Mouse (Mus musculus) intestine, embryonic 14.5 days (tissue): ENCODE results near the gene Catspere2. TPM values are rescaled to one million over a fixed set of nuclear protein-coding genes. Genes with fewer than 3 reads are reported as not detected.
"Not testable (repeated sequence)": the region's sequence is repeated elsewhere in the genome, so short reads cannot be mapped to it uniquely, and the experiment has no call there.

Experiments used
- ATAC-seq: fragments of 200-750 bp; cut with Nextera tagmentation; replicated peaks from 2 replicates; pipeline ENCODE4 v1.8.0; 2017; ENCODE audit warnings: low read depth, moderate number of reproducible peaks, moderate TSS enrichment, moderate library complexity; ENCODE audit not compliant: low FRiP score, low TSS enrichment
- DNase-seq: peaks from one replicate; pipeline ENCODE4 v3.0.0-alpha.2; 2018; ENCODE audit warnings: low spot score
- H3K27ac ChIP-seq: fragments of 300-500 bp; sonication (generic); 2 replicates; pipeline ENCODE4 v1.5.1; 2014; ENCODE audit warnings: low read depth, mild to moderate bottlenecking, control low read depth
- H3K27me3 ChIP-seq: fragments of 300-500 bp; sonication (generic); replicated peaks from 2 replicates; pipeline ENCODE4 v1.6.1; 2014; ENCODE audit warnings: low read length, control low read depth; ENCODE audit not compliant: control insufficient read depth, insufficient read depth
- H3K36me3 ChIP-seq: fragments of 300-500 bp; sonication (generic); 2 replicates; pipeline ENCODE4 v1.6.1; 2014; ENCODE audit warnings: low read length, control low read depth; ENCODE audit not compliant: control insufficient read depth, insufficient read depth
- H3K4me1 ChIP-seq: fragments of 300-500 bp; sonication (generic); replicated peaks from 2 replicates; pipeline ENCODE4 v1.6.1; 2014; ENCODE audit warnings: low read length, control low read depth, mixed read lengths; ENCODE audit not compliant: control insufficient read depth, insufficient read depth
- H3K4me2 ChIP-seq: fragments of 300-500 bp; sonication (generic); 2 replicates; pipeline ENCODE4 v1.6.1; 2014; ENCODE audit warnings: low read length
- H3K4me3 ChIP-seq: fragments of 300-500 bp; sonication (generic); 2 replicates; pipeline ENCODE4 v1.5.1; 2014; ENCODE audit warnings: low read depth, low read length, control low read depth, mixed read lengths
- H3K9ac ChIP-seq: fragments of 300-500 bp; sonication (generic); 2 replicates; pipeline ENCODE4 v1.6.1; 2014; ENCODE audit warnings: mild to moderate bottlenecking, low read length
- H3K9me3 ChIP-seq: fragments of 300-500 bp; sonication (generic); 2 replicates; pipeline ENCODE4 v1.6.1; 2016; ENCODE audit warnings: low read length, control low read depth; ENCODE audit not compliant: control insufficient read depth
- WGBS: fragments of 180-500 bp; shearing (Covaris S2); extraction: QIAGEN DNeasy Blood & Tissue Kit; methylation state at CpG from one replicate; pipeline ENCODE4 v1.1.7; 2014; 5-methylcytosine and 5-hydroxymethylcytosine counted together
- polyA plus RNA-seq: library from polyadenylated mRNA; unstranded; fragments of >200 nt; fragmentation: Nextera tagmentation; extraction: Ambion mirVana; gene quantifications from 2 replicates; pipeline ENCODE4 v1.2.1, GENCODE M21; 2014

Gene Catspere2
- polyA plus RNA-seq, 1 experiment from 2014 or later, result 0.14 TPM

DNA sequence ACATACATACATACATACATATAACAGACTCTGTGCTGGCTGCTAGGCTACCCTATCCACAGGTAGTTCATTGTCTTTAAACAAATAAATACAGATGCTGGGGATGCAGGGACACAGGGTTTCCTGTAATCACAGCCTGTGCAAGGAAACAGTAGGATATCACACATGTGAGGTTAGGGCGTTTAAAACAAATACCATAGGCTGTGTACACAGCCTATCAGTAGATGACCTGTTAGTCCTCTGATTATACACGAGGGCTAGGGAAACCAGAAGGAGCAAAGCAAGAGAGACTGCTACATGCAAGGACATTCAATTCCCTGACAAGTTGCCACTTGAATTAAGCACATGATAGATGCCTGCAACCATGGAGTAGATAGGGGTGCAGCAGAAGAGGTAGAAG, 139.0 kb downstream of the Catspere2 start:
- WGBS, result 38% methylated on average over 2 of the region's 2 CpGs
- not testable (repeated sequence) for H3K4me3 ChIP-seq, H3K36me3 ChIP-seq, H3K4me2 ChIP-seq, DNase-seq, H3K9me3 ChIP-seq, H3K9ac ChIP-seq, ATAC-seq, H3K27me3 ChIP-seq, H3K4me1 ChIP-seq, H3K27ac ChIP-seq

- Histone ChIP-seq H3K27me3 (no peaks in the 10 kb centered on the region), H3K9me3 (no peaks in the 10 kb centered on the region), H3K36me3 (no peaks in the 10 kb centered on the region), H3K4me1 (no peaks in the 10 kb centered on the region), H3K4me3 (no peak overlapping the region), H3K9ac (no peak overlapping the region), H3K4me2 (no peak overlapping the region), H3K27ac (no peak overlapping the region)
- WGBS, result 92% methylated on average over 12 of the region's 12 CpGs
- ATAC-seq (no peak), DNase-seq (no peak)
Observed at GRCm38 (mm10) chr1:178134288-178134687, 151.1 kb downstream of the Catspere2 start.

- H3K4me1 ChIP-seq, H3K4me3 ChIP-seq, H3K9me3 ChIP-seq, H3K9ac ChIP-seq, H3K27me3 ChIP-seq, H3K27ac ChIP-seq, DNase-seq, H3K36me3 ChIP-seq, H3K4me2 ChIP-seq: not testable (repeated sequence)
- ATAC-seq, result 0 out of 2 replicates have a peak, but pooled peaks have one; percentile 55
- WGBS, result 11% methylated on average over 2 of the region's 2 CpGs
Observed at GRCm38 (mm10) chr1:178146513-178146912, 163.3 kb downstream of the Catspere2 start.

DNA sequence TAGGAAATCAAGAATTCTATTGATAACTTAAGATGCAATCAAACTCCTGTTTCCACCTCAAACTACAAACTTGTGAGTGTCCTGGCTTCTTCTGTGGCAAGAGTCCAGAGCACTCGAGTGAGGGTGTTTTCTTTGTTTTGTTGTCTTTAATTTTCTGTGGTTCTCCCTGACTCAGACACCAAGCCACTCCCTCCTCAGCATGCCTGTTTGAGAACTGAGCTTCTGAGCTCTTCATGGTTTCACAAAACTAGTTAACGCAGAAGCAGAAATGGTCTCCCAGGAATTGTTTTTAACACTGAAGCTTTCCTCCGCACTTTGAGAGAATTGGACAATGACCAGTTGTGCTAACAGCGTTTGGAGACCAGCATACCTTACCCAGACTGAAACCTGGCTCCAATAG, 163.7 kb downstream of the Catspere2 start:
- 67% methylated on average over 3 of the region's 4 CpGs for WGBS

DNA sequence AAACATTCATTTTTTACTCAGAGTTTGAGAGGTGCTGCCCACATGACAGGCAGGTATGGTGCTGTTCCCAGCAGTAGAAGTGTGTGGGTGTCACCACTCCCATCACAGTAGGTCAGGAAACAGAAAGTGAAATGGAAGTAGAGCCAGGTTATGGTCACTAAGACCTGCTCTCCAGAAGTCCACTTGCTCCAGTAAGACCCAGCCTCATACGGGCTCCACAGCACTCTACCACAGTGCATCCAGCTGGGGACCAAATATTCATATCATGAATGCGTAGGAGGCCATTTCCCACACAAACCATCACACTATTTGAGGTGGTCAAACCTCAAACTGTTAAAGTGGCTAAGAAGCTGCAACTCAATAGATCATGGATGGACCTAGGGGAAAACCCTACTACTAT, 199.0 kb downstream of the Catspere2 start:
- no peak overlapping the region for H3K9ac ChIP-seq
- ATAC-seq (no peak), DNase-seq (no peak)
- no peaks in the 10 kb centered on the region for H3K36me3 ChIP-seq
- WGBS, result 90% methylated on average over 2 of the region's 2 CpGs
- H3K27me3 ChIP-seq, result no peaks in the 10 kb centered on the region
- no peak overlapping the region for H3K27ac ChIP-seq
- no peak overlapping the region for H3K4me2 ChIP-seq
- no peaks in the 10 kb centered on the region for H3K4me1 ChIP-seq
- H3K4me3 ChIP-seq, result no peak overlapping the region
- no peaks in the 10 kb centered on the region for H3K9me3 ChIP-seq

More for the DNA sequence above, 163.7 kb downstream of the Catspere2 start:
- not testable (repeated sequence) for H3K27ac ChIP-seq, ATAC-seq, H3K27me3 ChIP-seq, H3K4me1 ChIP-seq, DNase-seq, H3K4me2 ChIP-seq, H3K9ac ChIP-seq, H3K4me3 ChIP-seq, H3K9me3 ChIP-seq, H3K36me3 ChIP-seq

- no peak overlapping the region for H3K9ac ChIP-seq
- no peaks in the 10 kb centered on the region for H3K27me3 ChIP-seq
- peaks cover 7% of the 10 kb centered on the region for H3K4me1 ChIP-seq
- no peaks in the 10 kb centered on the region for H3K36me3 ChIP-seq
- H3K4me3 ChIP-seq, result no peak overlapping the region
- no peak overlapping the region for H3K27ac ChIP-seq
- ATAC-seq (no peak), DNase-seq (no peak)
- no peaks in the 10 kb centered on the region for H3K9me3 ChIP-seq
- no peak overlapping the region for H3K4me2 ChIP-seq
Observed at GRCm38 (mm10) chr1:178185591-178185990, 202.4 kb downstream of the Catspere2 start.

DNA sequence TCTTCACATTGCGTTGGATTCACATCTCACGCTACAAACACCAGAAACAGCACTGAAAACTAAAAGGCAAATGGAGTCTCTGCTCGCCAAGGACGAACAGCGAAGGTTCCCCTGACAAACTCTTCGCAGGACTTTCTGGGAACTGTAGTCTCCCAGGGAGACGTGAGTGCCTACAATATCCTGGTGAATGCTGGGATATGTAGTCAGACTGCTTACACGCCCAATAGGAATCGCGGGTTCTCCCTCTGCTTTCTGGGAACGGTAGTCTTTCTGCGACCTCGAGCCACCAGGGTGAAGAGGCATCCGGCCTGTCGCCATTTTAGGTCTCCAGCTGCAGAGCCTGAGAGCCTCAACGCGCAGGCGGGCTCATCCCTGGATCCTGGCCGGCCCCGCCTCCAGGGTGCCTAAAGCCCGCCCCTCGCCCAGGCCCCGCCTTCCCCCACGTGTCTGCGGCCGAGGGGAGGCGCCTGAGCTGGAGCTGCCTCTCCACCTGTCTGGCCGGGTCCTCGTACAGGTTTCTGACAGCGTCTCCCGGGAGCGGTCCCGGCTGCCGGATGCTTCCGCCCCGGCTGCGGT, 204.1 kb downstream of the Catspere2 start, which contains the start of gene Desi2:
TSS of gene Desi2 (plus strand) at position 202 of the 576 bp plus-strand sequence.
- not testable (repeated sequence) for H3K4me1 ChIP-seq, H3K9me3 ChIP-seq, H3K27me3 ChIP-seq, H3K36me3 ChIP-seq
- Histone ChIP-seq H3K4me2 (peak within 1 kb of the TSS; percentile 71), H3K4me3 (peak within 1 kb of the TSS; percentile 50), H3K27ac (peak within 1 kb of the TSS; percentile 65; the same call in 1 of the 2 replicates), H3K9ac (peak within 1 kb of the TSS; percentile 42)
- peak; percentile 99 for ATAC-seq
- WGBS, result under 1% methylated on average over 36 of the region's 37 CpGs
- peak; percentile 91 for DNase-seq

DNA sequence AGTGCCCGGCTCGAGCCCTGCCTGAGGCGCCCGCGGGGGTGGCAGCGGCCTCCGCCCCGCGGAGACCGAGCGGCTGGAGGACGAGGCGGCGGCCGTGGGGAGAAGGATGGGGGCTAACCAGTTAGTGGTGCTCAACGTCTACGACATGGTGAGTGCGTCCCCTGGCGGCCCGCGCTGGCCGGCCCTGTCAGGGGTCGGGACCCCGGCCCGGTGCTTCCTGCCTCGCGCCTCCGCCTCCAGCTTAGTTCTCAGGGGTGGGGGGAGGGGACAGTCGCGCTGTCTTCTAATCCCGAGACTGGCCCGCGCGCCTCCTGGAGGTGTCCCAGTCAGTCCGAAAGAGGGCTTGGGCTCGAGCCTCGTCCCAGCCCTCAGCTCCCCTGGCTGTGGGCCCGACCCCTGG, 204.6 kb downstream of the Catspere2 start:
- Histone ChIP-seq H3K27ac (peak overlapping the region; percentile 65; the same call in 1 of the 2 replicates), H3K9ac (peak overlapping the region; percentile 34; the same call in 1 of the 2 replicates), H3K4me2 (peak overlapping the region; percentile 33), H3K4me3 (peak overlapping the region; percentile 50)
- H3K27me3 ChIP-seq, H3K9me3 ChIP-seq, H3K4me1 ChIP-seq, H3K36me3 ChIP-seq: not testable (repeated sequence)
- DNase-seq (peak; percentile 85), ATAC-seq (peak; percentile 82)
- under 1% methylated on average over 23 of the region's 38 CpGs for WGBS

GRCm38 (mm10) chr1:178188386-178188785, 205.2 kb downstream of the Catspere2 start:
- peak overlapping the region; percentile 38 for H3K4me3 ChIP-seq
- H3K9me3 ChIP-seq, result no peaks in the 10 kb centered on the region
- no peak for ATAC-seq
- H3K4me1 ChIP-seq, result peaks cover 7% of the 10 kb centered on the region
- H3K27ac ChIP-seq, result no peak overlapping the region
- WGBS, result 4% methylated on average over 13 of the region's 13 CpGs
- H3K9ac ChIP-seq, result peak overlapping the region; percentile 35; the same call in 1 of the 2 replicates
- peak overlapping the region; percentile 71 for H3K4me2 ChIP-seq
- peak; percentile 52 for DNase-seq
- no peaks in the 10 kb centered on the region for H3K27me3 ChIP-seq
- H3K36me3 ChIP-seq, result no peaks in the 10 kb centered on the region
